In the genomic region with DNA sequence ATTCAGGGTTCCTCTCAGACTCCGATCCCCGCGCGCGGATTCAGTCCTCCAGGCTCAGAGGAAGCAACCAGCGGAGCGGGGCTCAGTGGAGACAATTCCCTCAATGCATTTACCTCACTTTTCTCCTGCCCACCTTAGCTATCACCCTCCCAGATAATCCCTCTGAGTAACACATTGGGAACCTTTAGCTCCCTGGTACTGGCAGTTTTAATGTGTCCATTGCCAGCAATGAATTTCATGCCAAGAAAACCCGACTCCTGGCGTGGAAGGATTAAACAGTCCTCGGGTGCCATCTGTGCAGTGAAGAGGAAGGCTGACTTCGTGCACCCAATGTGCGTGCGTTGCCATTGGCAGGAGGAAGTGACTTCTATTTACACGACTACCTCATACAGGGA, we compare ENCODE assay signal across 10 mouse cellular contexts.
DNase-seq lines count a peak whose midpoint lies in the region; ATAC-seq and TF ChIP-seq lines count a peak whose summit lies in the region.
"Had no signal": no experiment of that assay in that cellular context is flagged by ENCODE, and none has a peak within 500 bp of the region (broad histone marks: within the 10 kb centered on the region; RNA-seq: fewer than 3 reads in every experiment).

No protein-coding gene starts in this region.

- no peaks in the 10 kb centered on the region for H3K36me3 ChIP-seq in forebrain, embryonic 12.5 days (replicated peaks)
- no peaks in the 10 kb centered on the region for H3K36me3 ChIP-seq in midbrain, embryonic 10.5 days
- peaks cover 11% of the 10 kb centered on the region; the same call in 1 of the 2 replicates for H3K36me3 ChIP-seq in thymus, adult 2 months (ENCODE audit: control insufficient read depth, insufficient read depth, low read length)
- H3K36me3 ChIP-seq: heart, embryonic 15.5 days; limb, embryonic 10.5 days had no signal

- peaks cover 8% of the 10 kb centered on the region for H3K4me1 ChIP-seq in forebrain, embryonic 12.5 days
- peaks cover 7% of the 10 kb centered on the region for H3K4me1 ChIP-seq in midbrain, embryonic 10.5 days
- H3K4me1 ChIP-seq in thymus, adult 2 months (replicated peaks; ENCODE audit: control insufficient read depth, insufficient read depth, low read length): no peaks in the 10 kb centered on the region
- H3K4me1 ChIP-seq in lung, adult 2 months (ENCODE audit: control insufficient read depth, insufficient read depth, low read length): no peaks in the 10 kb centered on the region
- H3K4me1 ChIP-seq: heart, embryonic 15.5 days; limb, embryonic 10.5 days had no signal

- peaks cover 6% of the 10 kb centered on the region; the same call in 1 of the 2 replicates for H3K27me3 ChIP-seq in forebrain, embryonic 12.5 days
- H3K27me3 ChIP-seq in midbrain, embryonic 10.5 days (ENCODE audit: low read depth, poor library complexity, severe bottlenecking): no peaks in the 10 kb centered on the region; the same call in 1 of the 2 replicates
- no peaks in the 10 kb centered on the region for H3K27me3 ChIP-seq in thymus, adult 2 months (ENCODE audit: control insufficient read depth, insufficient read depth, low read length)
- H3K27me3 ChIP-seq: heart, embryonic 15.5 days had no signal

- no peak overlapping the region for H3K27ac ChIP-seq in forebrain, embryonic 12.5 days
- H3K27ac ChIP-seq in midbrain, embryonic 10.5 days (replicated peaks): no peak overlapping the region
- no peak overlapping the region for H3K27ac ChIP-seq in thymus, adult 2 months (ENCODE audit: control insufficient read depth, insufficient read depth, low read length)
- H3K27ac ChIP-seq: heart, embryonic 15.5 days; limb, embryonic 10.5 days had no signal

- peak; percentile 51 to 68 for DNase-seq in left cerebral cortex, adult 18-20 months (ENCODE audit: low spot score in 2 of 2)
- DNase-seq in left cerebral cortex, adult 11 months (ENCODE audit: low spot score): no peak
- no peak for DNase-seq in midbrain, embryonic 10.5 days (ENCODE audit: low spot score)
- DNase-seq in telencephalon, adult 2 months (ENCODE audit: low read depth, low spot score): peak; percentile 57
- DNase-seq in thymus, adult 2 months: no peak
- no peak for DNase-seq in lung, adult 2 months

- peak overlapping the region; percentile 44 for H3K4me2 ChIP-seq in forebrain, embryonic 12.5 days
- H3K4me2 ChIP-seq: heart, embryonic 15.5 days had no signal

- H3K9me3 ChIP-seq in forebrain, embryonic 12.5 days: no peaks in the 10 kb centered on the region
- no peaks in the 10 kb centered on the region for H3K9me3 ChIP-seq in midbrain, embryonic 10.5 days (replicated peaks)
- H3K9me3 ChIP-seq: heart, embryonic 15.5 days; limb, embryonic 10.5 days had no signal

- ATAC-seq in forebrain, embryonic 12.5 days (ENCODE audit: low FRiP score): 0 out of 2 replicates have a peak, but pooled peaks have one; percentile 36
- no peak for ATAC-seq in inflammation-experienced regulatory T-cells, adult 6 months

- no peak for TF ChIP-seq CTCF in thymus, adult 2 months (IDR thresholded peaks at IDR 0.05; ENCODE audit: borderline replicate concordance, control insufficient read depth, extremely low read depth, insufficient read depth, low read length, poor library complexity)
- no peak for TF ChIP-seq CTCF in lung, adult 2 months (IDR thresholded peaks at IDR 0.05; ENCODE audit: insufficient read depth, low read length)

- no peak overlapping the region; the same call in 1 of the 2 replicates for H3K4me3 ChIP-seq in forebrain, embryonic 12.5 days (replicated peaks)
- H3K4me3 ChIP-seq in midbrain, embryonic 10.5 days: peak overlapping the region; percentile 30
- H3K4me3 ChIP-seq in thymus, adult 2 months (ENCODE audit: control insufficient read depth, insufficient read depth, low read length): no peak overlapping the region
- H3K4me3 ChIP-seq in lung, adult 2 months (replicated peaks; ENCODE audit: extremely low read depth, low read depth, low read length): no peak overlapping the region
- H3K4me3 ChIP-seq: heart, embryonic 15.5 days; limb, embryonic 10.5 days had no signal

- no peak overlapping the region for H3K9ac ChIP-seq in forebrain, embryonic 12.5 days
- H3K9ac ChIP-seq: heart, embryonic 15.5 days had no signal

- WGBS in forebrain, embryonic 12.5 days: 12% methylated on average over 14 of the region's 14 CpGs
- 23% methylated on average over 14 of the region's 14 CpGs for WGBS in midbrain, embryonic 10.5 days
- 96% methylated on average over 14 of the region's 14 CpGs for WGBS in thymus, adult 2 months
- WGBS in lung, adult 2 months: 62% methylated on average over 14 of the region's 14 CpGs

- no peak for TF ChIP-seq POLR2A in thymus, adult 2 months (IDR thresholded peaks at IDR 0.05; ENCODE audit: control insufficient read depth, extremely low read depth, insufficient read depth, low read length, poor library complexity)
- no peak for TF ChIP-seq POLR2A in lung, adult 2 months (IDR thresholded peaks at IDR 0.05; ENCODE audit: borderline replicate concordance, extremely low read depth, low read depth, low read length)

Comparison
In these comparisons a context has a peak if more than half of its experiments do, and no peak if none do; other contexts are left out.
1. DNase-seq: peak in left cerebral cortex, adult 18-20 months (2 of 2) and telencephalon, adult 2 months (single experiment); none in left cerebral cortex, adult 11 months (single experiment), midbrain, embryonic 10.5 days (single experiment), thymus, adult 2 months (single experiment) and lung, adult 2 months (single experiment).